Mouse (Mus musculus): ENCODE data around the gene Glra3. TPM values are rescaled to one million over a fixed set of nuclear protein-coding genes. Genes with fewer than 3 reads are reported as not detected.

Gene Glra3
- not detected in 2 replicates for polyA plus RNA-seq (2012; rRNA removed)

- DNase-seq (ENCODE audit: low spot score) = no peak
Observed at GRCm38 (mm10) chr8:55939870-55940525, at the start of gene Glra3. Glra3 (plus strand) TSS chr8:55940460.

- DNase-seq (ENCODE audit: low spot score) = no peak
Observed at GRCm38 (mm10) chr8:55906848-55907247, 33.4 kb upstream of the Glra3 start, which contains the start of gene Adam29. Adam29 (minus strand) TSS chr8:55906948.

GRCm38 (mm10) chr8:55940526-55940880, 243 bp downstream of the Glra3 start:
- DNase-seq (ENCODE audit: low spot score) = no peak

- no peak for DNase-seq (ENCODE audit: low spot score)
Observed at GRCm38 (mm10) chr8:55964759-55965320, 24.6 kb downstream of the Glra3 start.

GRCm38 (mm10) chr8:55997859-55998258, 57.6 kb downstream of the Glra3 start:
- no peak for DNase-seq (ENCODE audit: low spot score)

- no peak for DNase-seq (ENCODE audit: low spot score)
Observed at GRCm38 (mm10) chr8:56054324-56054723, 114.1 kb downstream of the Glra3 start.

- DNase-seq (ENCODE audit: low spot score) = peak; percentile 26
Observed at GRCm38 (mm10) chr8:56063081-56063480, 122.8 kb downstream of the Glra3 start.

- no peak for DNase-seq (ENCODE audit: low spot score)
Observed at GRCm38 (mm10) chr8:56070486-56071254, 130.4 kb downstream of the Glra3 start.

GRCm38 (mm10) chr8:56083654-56084053, 143.4 kb downstream of the Glra3 start:
- no peak for DNase-seq (ENCODE audit: low spot score)

- no peak for DNase-seq (ENCODE audit: low spot score)
Observed at GRCm38 (mm10) chr8:56094385-56094784, 154.1 kb downstream of the Glra3 start.

GRCm38 (mm10) chr8:56110296-56110695, 170.0 kb downstream of the Glra3 start:
- DNase-seq (ENCODE audit: low spot score) = no peak

GRCm38 (mm10) chr8:56129357-56129756, 189.1 kb downstream of the Glra3 start:
- DNase-seq (ENCODE audit: low spot score) = no peak

GRCm38 (mm10) chr8:56150697-56151096, 210.4 kb downstream of the Glra3 start:
- no peak for DNase-seq (ENCODE audit: low spot score)

- no peak for DNase-seq (ENCODE audit: low spot score)
Observed at GRCm38 (mm10) chr8:56151574-56151973, 211.3 kb downstream of the Glra3 start.

- DNase-seq (ENCODE audit: low spot score) = no peak
Observed at GRCm38 (mm10) chr8:56158966-56159365, 218.7 kb downstream of the Glra3 start.

Other genes starting within 250 kb of the Glra3 start
- gene Adam29, start 33.5 kb upstream of the Glra3 start, polyA plus RNA-seq (2012; rRNA removed) = not detected in 2 replicates